Mouse (Mus musculus) bone marrow, adult 2 months (tissue): ENCODE measurements around the gene Tmbim6.

Source experiments
- CTCF ChIP-seq: fragments of 200-500 bp; IDR thresholded peaks from 2 replicates; pipeline ENCODE4 v1.5.1; 2011; ENCODE audit warnings: low read length, control low read depth; ENCODE audit not compliant: control insufficient read depth, insufficient read depth
- POLR2A ChIP-seq: fragments of 200-500 bp; IDR thresholded peaks from 2 replicates; pipeline ENCODE4 v1.6.1; 2011; ENCODE audit warnings: low read depth, mild to moderate bottlenecking, control low read depth, low read length, borderline replicate concordance; ENCODE audit not compliant: control insufficient read depth

- TF ChIP-seq CTCF: no peak
- TF ChIP-seq POLR2A: no peak
These were observed 10.6 kb downstream of the Tmbim6 start for GRCm38 (mm10) chr15:99403159-99403889.
